Mouse (Mus musculus) ES-E14 (cell line): ENCODE measurements at regions not wholly inside any gene's neighbourhood (a gene's known extent, or its start where the extent isn't known, plus 50 kb on each side); places are given as distances from the start of the nearest gene placed in this dataset.

Experiments
- CHD2 ChIP-seq: IDR thresholded peaks from 2 replicates; pipeline ENCODE4 v1.6.1; 2014; ENCODE audit warnings: mild to moderate bottlenecking, low read depth, low read length, inconsistent platforms
- MAFK ChIP-seq: IDR thresholded peaks from 2 replicates; pipeline ENCODE4 v1.6.1; 2014; ENCODE audit warnings: mild to moderate bottlenecking, low read depth, low read length, inconsistent platforms; ENCODE audit not compliant: insufficient read depth
- ZNF384 ChIP-seq: IDR thresholded peaks from 2 replicates; pipeline ENCODE4 v1.6.1; 2012; ENCODE audit warnings: low read depth, low read length, inconsistent platforms

GRCm38 (mm10) chr8:126784604-126785003 lies 161.0 kb downstream of the Tomm20 start:
- TF ChIP-seq ZNF384, result no peak
- no peak for TF ChIP-seq CHD2
- TF ChIP-seq MAFK, result no peak
